In genomic region chr9:82974187-82974861, GRCm38 (mm10) we compare ENCODE assay signal across 8 mouse cellular contexts. TPM values are rescaled to one million over a fixed set of nuclear protein-coding genes. Genes with fewer than 3 reads are reported as not detected.
DNase-seq lines count a peak whose midpoint lies in the region; ATAC-seq and TF ChIP-seq lines count a peak whose summit lies in the region.

No protein-coding gene starts in this region.

- no peaks in the 10 kb centered on the region for H3K27me3 ChIP-seq in MEL (ENCODE audit: control insufficient read depth in 1 of 2, insufficient read depth in 2 of 2, low read length in 2 of 2)
- no peaks in the 10 kb centered on the region for H3K27me3 ChIP-seq in forebrain, embryonic 16.5 days (replicated peaks; ENCODE audit: control insufficient read depth, insufficient read depth, low read length)
- no peaks in the 10 kb centered on the region for H3K27me3 ChIP-seq in lung, embryonic 14.5 days (ENCODE audit: insufficient read depth, low read length)

- peak overlapping the region; percentile 98 for H3K27ac ChIP-seq in MEL (ENCODE audit: control insufficient read depth, low read depth, low read length)
- H3K27ac ChIP-seq in forebrain, embryonic 16.5 days (ENCODE audit: low read length), result peak overlapping the region; percentile 100
- peak overlapping the region; percentile 99 for H3K27ac ChIP-seq in lung, embryonic 14.5 days (ENCODE audit: low read depth)

- TF ChIP-seq POLR2A in MEL (IDR thresholded peaks at IDR 0.05; ENCODE audit: control insufficient read depth in 1 of 2, insufficient read depth in 1 of 2, low read depth in 1 of 2, low read length in 2 of 2, poor library complexity in 1 of 2), result peak in 1 of 2 experiments; percentile 32; a peak in 2 of 4 replicates

- peaks cover 9% of the 10 kb centered on the region in 2 experiments for H3K4me1 ChIP-seq in MEL (ENCODE audit: control insufficient read depth in 1 of 2, insufficient read depth in 2 of 2, low read length in 2 of 2)
- peaks cover 20% of the 10 kb centered on the region for H3K4me1 ChIP-seq in forebrain, embryonic 16.5 days (replicated peaks; ENCODE audit: control insufficient read depth, insufficient read depth, low read length)
- H3K4me1 ChIP-seq in lung, embryonic 14.5 days (ENCODE audit: insufficient read depth), result no peaks in the 10 kb centered on the region

- TF ChIP-seq RAD21 in MEL (IDR thresholded peaks at IDR 0.05; ENCODE audit: low read depth, low read length), result no peak

- H3K4me2 ChIP-seq in forebrain, embryonic 16.5 days (ENCODE audit: low read length), result peak overlapping the region; percentile 83
- peak overlapping the region; percentile 84 for H3K4me2 ChIP-seq in lung, embryonic 14.5 days

- DNase-seq in MEL (ENCODE audit: low read depth, low spot score), result peak; percentile 90
- peak; percentile 83 to 90 for DNase-seq in cerebellum, adult 18-20 months
- DNase-seq in heart, postnatal 36 days, result peak; percentile 82 to 85
- DNase-seq in layer of hippocampus, adult 8-10 months (ENCODE audit: low spot score in 2 of 2), result peak; percentile 82 to 85
- DNase-seq in lung, embryonic 14.5 days, result peak; percentile 94
- peak; percentile 86 for DNase-seq in testis, postnatal 14 days (ENCODE audit: low spot score)

- peak; percentile 86 for ATAC-seq in forebrain, embryonic 16.5 days
- ATAC-seq in lung, embryonic 14.5 days (ENCODE audit: insufficient read depth), result peak; percentile 87
- ATAC-seq in neutrophil, adult 5-6 weeks (ENCODE audit: extremely low read depth, insufficient number of reproducible peaks, low FRiP score, poor library complexity, severe bottlenecking), result peak; percentile 42; the same call in 1 of the 2 replicates

- no peaks in the 10 kb centered on the region for H3K9me3 ChIP-seq in MEL (replicated peaks; ENCODE audit: insufficient read depth, low read length)
- H3K9me3 ChIP-seq in forebrain, embryonic 16.5 days (ENCODE audit: control insufficient read depth, low read length), result no peaks in the 10 kb centered on the region
- H3K9me3 ChIP-seq in lung, embryonic 14.5 days (ENCODE audit: low read depth, low read length), result no peaks in the 10 kb centered on the region

- WGBS in forebrain, embryonic 16.5 days, result under 1% methylated on average over 73 of the region's 75 CpGs
- under 1% methylated on average over 72 of the region's 75 CpGs for WGBS in lung, embryonic 14.5 days

- peaks cover 3 to 23% of the 10 kb centered on the region in 2 experiments for H3K36me3 ChIP-seq in MEL (ENCODE audit: control insufficient read depth in 1 of 2, insufficient read depth in 2 of 2, low read length in 2 of 2)
- no peaks in the 10 kb centered on the region for H3K36me3 ChIP-seq in forebrain, embryonic 16.5 days (ENCODE audit: control insufficient read depth, insufficient read depth)
- peaks cover 5% of the 10 kb centered on the region; the same call in 1 of the 2 replicates for H3K36me3 ChIP-seq in lung, embryonic 14.5 days (ENCODE audit: insufficient read depth)

- no peak for TF ChIP-seq CTCF in MEL (IDR thresholded peaks at IDR 0.05 in 2 of 3, conservative IDR thresholded peaks at IDR 0.05 in 1 of 3; ENCODE audit: control insufficient read depth in 1 of 3, insufficient read depth in 1 of 3, low read depth in 2 of 3, low read length in 3 of 3, poor library complexity in 1 of 3, severe bottlenecking in 1 of 3)
- TF ChIP-seq CTCF in lung, embryonic 14.5 days (IDR thresholded peaks at IDR 0.05; ENCODE audit: low read depth), result no peak

- intact Hi-C loops in heart, postnatal 36 days (cut with DNase I), result loop anchor here (2.0 to 10.0 kb wide), 3 partner anchors 172 to 570 kb away; partner anchors contain the start of genes Hmgn3 and Sh3bgrl2

- H3K4me3 ChIP-seq in MEL (ENCODE audit: control insufficient read depth in 1 of 2, insufficient read depth in 1 of 2, low read depth in 2 of 2, low read length in 2 of 2), result peak overlapping the region; percentile 88 to 100
- H3K4me3 ChIP-seq in forebrain, embryonic 16.5 days (replicated peaks; ENCODE audit: low read length), result peak overlapping the region; percentile 94
- peak overlapping the region; percentile 89 for H3K4me3 ChIP-seq in lung, embryonic 14.5 days (ENCODE audit: low read depth, low read length)

- H3K79me2 ChIP-seq in MEL (ENCODE audit: control insufficient read depth, insufficient read depth, low read length, poor library complexity), result peaks cover 37% of the 10 kb centered on the region

- peak overlapping the region; percentile 99 for H3K9ac ChIP-seq in MEL (ENCODE audit: control insufficient read depth, low read depth, low read length, poor library complexity, severe bottlenecking)
- H3K9ac ChIP-seq in forebrain, embryonic 16.5 days (replicated peaks; ENCODE audit: low read depth, low read length), result peak overlapping the region; percentile 99
- peak overlapping the region; percentile 98 for H3K9ac ChIP-seq in lung, embryonic 14.5 days

- no peak for TF ChIP-seq EP300 in MEL (IDR thresholded peaks at IDR 0.05; ENCODE audit: low read depth in 1 of 2, low read length in 2 of 2)

TF ChIP-seq in MEL, 35 proteins besides CTCF, POLR2A, EP300 and RAD21:
- TF ChIP-seq MYB (IDR thresholded peaks at IDR 0.05; ENCODE audit: low read depth, low read length), result no peak
- no peak for TF ChIP-seq JUND (IDR thresholded peaks at IDR 0.05; ENCODE audit: low read depth, low read length)
- peak; percentile 27; the same call in 1 of the 2 replicates for TF ChIP-seq NRF1 (IDR thresholded peaks at IDR 0.05; ENCODE audit: insufficient read depth, low read depth, low read length, poor library complexity, severe bottlenecking)
- no peak for TF ChIP-seq POLR2AphosphoS2 (IDR thresholded peaks at IDR 0.05; ENCODE audit: low read length)
- peak; percentile 57; the same call in 1 of the 2 replicates for TF ChIP-seq MXI1 (IDR thresholded peaks at IDR 0.05; ENCODE audit: low read depth, low read length)
- TF ChIP-seq UBTF (IDR thresholded peaks at IDR 0.05; ENCODE audit: borderline replicate concordance, insufficient read depth, low read depth, low read length), result no peak
- TF ChIP-seq TCF12 (IDR thresholded peaks at IDR 0.05; ENCODE audit: low read depth, low read length), result no peak
- no peak for TF ChIP-seq MAX (IDR thresholded peaks at IDR 0.05; ENCODE audit: low read length)
- no peak for TF ChIP-seq HCFC1 (IDR thresholded peaks at IDR 0.05; ENCODE audit: low read depth, low read length)
- TF ChIP-seq ELF1 (IDR thresholded peaks at IDR 0.05; ENCODE audit: low read depth, low read length), result no peak
- no peak for TF ChIP-seq MYC (IDR thresholded peaks at IDR 0.05; ENCODE audit: low read depth, low read length)
- TF ChIP-seq MEF2A (IDR thresholded peaks at IDR 0.05; ENCODE audit: extremely low read depth, insufficient replicate concordance, low read depth, low read length, poor library complexity, severe bottlenecking), result no peak
- TF ChIP-seq KAT2A (conservative IDR thresholded peaks at IDR 0.05; ENCODE audit: low read depth, low read length), result no peak
- TF ChIP-seq MAZ (IDR thresholded peaks at IDR 0.05; ENCODE audit: low read depth, low read length), result no peak
- TF ChIP-seq ZNF384 (IDR thresholded peaks at IDR 0.05; ENCODE audit: low read depth, low read length), result no peak
- peak; percentile 49; the same call in 1 of the 2 replicates for TF ChIP-seq SIN3A (IDR thresholded peaks at IDR 0.05; ENCODE audit: low read length)
- no peak for TF ChIP-seq ETS1 (IDR thresholded peaks at IDR 0.05; ENCODE audit: low read depth, low read length)
- no peak for TF ChIP-seq BHLHE40 (IDR thresholded peaks at IDR 0.05; ENCODE audit: borderline replicate concordance, low read depth, low read length)
- no peak for TF ChIP-seq POLR2AphosphoS5 (IDR thresholded peaks at IDR 0.05; ENCODE audit: borderline replicate concordance, low read depth, low read length)
- no peak for TF ChIP-seq USF2 (IDR thresholded peaks at IDR 0.05; ENCODE audit: borderline replicate concordance in 1 of 2, insufficient read depth in 1 of 2, low read depth in 1 of 2, low read length in 2 of 2)
- TF ChIP-seq MAFK (IDR thresholded peaks at IDR 0.05; ENCODE audit: borderline replicate concordance, low read depth, low read length), result no peak

RNA-seq across cellular contexts. Expression of gene Phip, which starts 1.0 kb away (rescaled TPM):
- 18.1 and 19.0 TPM in 2 replicates for total RNA-seq in MEL (2012; rRNA removed)
- 10 to 100 TPM; 16.2 to 49.2 TPM for polyA plus RNA-seq in MEL (2012; ENCODE audit: insufficient read depth in 1 of 2, insufficient read length in 2 of 2, low read depth in 1 of 2, low replicate concordance in 2 of 2, missing spikeins in 1 of 2)
- polyA plus RNA-seq in forebrain, embryonic 16.5 days (2015; fragmentation: Nextera tagmentation; extraction: Ambion mirVana), result 139 and 143 TPM in 2 replicates
- 10 to 100 TPM; 33.3 to 33.5 TPM for total RNA-seq in heart, postnatal 36 days (2021)
- 10 to 100 TPM; 63.4 to 86.8 (median 73.1) TPM for total RNA-seq in layer of hippocampus, adult 8-10 months (2022)
- polyA plus RNA-seq in lung, embryonic 14.5 days (2014; fragmentation: Nextera tagmentation; extraction: Ambion mirVana), result 85.4 and 89.4 TPM in 2 replicates
- 346 and 368 TPM in 2 replicates for total RNA-seq in neutrophil, adult 5-6 weeks (2017)

Comparison
In these comparisons a context has a peak if more than half of its experiments do, and no peak if none do; other contexts are left out.
1. Peak in every context shown above with its lines: DNase-seq, ATAC-seq, H3K4me3 ChIP-seq and H3K27ac ChIP-seq.